Mouse (Mus musculus) adrenal gland, postnatal 10 days (tissue): Measurements from ENCODE around the gene Hoxa2. TPM values are rescaled to one million over a fixed set of nuclear protein-coding genes. Genes with fewer than 3 reads are reported as not detected.

Source experiments
- DNase-seq: peaks from one replicate; pipeline ENCODE4 v3.0.0; 2021; ENCODE audit warnings: mixed read lengths
- total RNA-seq, 2 experiments: library from RNA; stranded (reverse); gene quantifications; 2 replicates each; pipeline ENCODE4 v1.2.3; 2021

Hoxa2 gene
- total RNA-seq, 2 experiments from 2014 or later: 2.3 to 5.1 TPM

DNA sequence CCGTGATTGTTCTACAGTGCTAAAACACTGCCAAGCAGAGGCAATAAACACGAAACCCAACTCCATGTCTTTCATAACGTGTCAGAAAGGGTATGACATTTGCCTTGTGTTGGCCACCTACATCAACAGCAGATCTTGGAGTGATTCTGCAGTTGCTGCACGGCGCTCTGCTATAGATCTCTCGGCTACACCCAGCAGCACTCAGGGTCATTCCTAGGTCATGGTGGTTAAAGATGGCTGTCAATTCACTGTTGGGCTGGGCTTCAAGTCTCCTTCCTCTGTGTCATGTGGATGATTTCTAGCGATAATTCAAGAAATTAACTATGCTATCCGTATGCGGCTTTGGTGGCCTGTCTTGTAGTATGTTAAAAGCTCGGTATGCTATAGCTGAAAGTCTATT lies 26.1 kb downstream of the Hoxa2 start:
- DNase-seq: no peak

DNA sequence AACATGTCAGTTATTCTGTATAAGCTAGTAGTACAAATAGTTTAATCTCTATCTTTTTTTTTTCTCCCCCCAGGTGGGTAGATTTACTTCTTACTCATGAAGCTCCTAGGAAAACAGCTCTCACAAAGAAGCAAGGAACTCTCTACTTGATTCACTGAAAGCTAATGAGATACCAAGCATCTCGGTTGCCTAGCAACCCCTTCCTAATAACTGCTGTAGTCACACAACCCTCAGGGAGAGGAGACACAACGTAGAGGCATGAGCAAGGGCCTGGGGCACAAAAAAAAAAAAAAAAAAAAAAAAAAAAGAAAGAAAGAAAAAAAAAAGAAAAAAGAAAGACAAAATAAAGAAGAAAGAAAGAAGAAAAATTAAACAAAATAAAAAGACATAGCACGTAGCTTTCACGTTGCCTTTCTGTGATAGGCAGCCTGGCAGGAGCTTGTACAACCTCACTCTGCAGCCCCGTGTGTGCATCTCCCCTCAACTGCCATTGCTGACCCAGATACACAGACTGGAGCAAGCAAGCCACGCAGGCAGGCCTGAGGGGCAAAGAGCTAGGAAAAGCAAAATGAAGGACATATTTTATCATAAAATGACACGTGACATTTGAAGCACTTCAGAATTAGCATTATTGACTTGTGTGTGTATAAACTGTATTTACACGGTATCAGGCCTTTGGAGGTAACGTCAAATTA lies 26.6 kb downstream of the Hoxa2 start:
- no peak for DNase-seq

- no peak for DNase-seq
These were observed 41.0 kb downstream of the Hoxa2 start for GRCm38 (mm10) chr6:52123673-52124072.

- DNase-seq: no peak
These were observed 43.5 kb downstream of the Hoxa2 start for GRCm38 (mm10) chr6:52121173-52121572.

DNA sequence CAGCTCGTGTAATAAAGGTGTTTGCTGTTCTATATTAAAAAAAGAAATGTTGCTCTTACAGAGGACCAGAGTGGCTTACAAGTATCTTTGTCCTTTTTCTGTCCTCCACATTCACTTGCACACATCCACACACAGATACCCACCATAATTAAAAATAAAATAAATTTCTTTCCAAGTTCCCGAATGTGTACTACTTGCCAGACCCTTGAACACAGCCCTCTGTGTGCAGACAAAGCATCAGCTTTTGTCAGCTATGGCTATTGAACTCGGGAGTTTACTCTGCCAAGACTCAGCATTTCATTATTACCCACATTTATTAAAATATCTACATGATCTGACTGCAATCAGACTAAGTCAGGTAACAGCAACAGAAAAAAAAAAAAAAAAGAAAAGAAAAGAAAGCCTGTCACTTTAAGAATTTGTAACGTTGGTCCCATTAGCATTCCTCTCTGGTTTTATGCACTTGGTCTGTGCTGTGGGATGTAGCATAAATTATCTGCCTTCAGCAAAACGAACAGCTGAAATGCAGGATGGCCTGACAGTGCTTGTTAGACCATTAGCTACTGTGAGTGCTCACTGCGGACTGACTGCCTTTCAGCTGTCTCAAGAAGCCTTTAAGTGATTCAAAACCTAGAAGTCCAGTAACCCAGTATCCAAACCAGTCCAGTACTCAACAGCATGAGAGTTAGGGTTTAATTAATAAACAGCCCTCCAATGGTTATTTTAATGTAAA lies 45.6 kb downstream of the Hoxa2 start:
- no peak for DNase-seq

- DNase-seq: no peak
These were observed 48.7 kb downstream of the Hoxa2 start for GRCm38 (mm10) chr6:52115899-52116298.

Other genes starting within 250 kb of the Hoxa2 start
- gene Skap2, start 152.3 kb downstream of the Hoxa2 start, total RNA-seq: 10 to 100 TPM; 40.5 to 46.5 TPM
- gene Hoxa1, start 6.5 kb downstream of the Hoxa2 start, total RNA-seq: 1 to 10 TPM in 1 of 2 experiments, under 1 TPM in 1; 0.91 to 1.2 TPM
- under 1 TPM; 0.27 to 0.94 TPM for gene 5730596B20Rik, start 12.7 kb upstream of the Hoxa2 start, total RNA-seq
- gene Hoxa4, start 26.9 kb upstream of the Hoxa2 start, total RNA-seq: 10 to 100 TPM in 1 of 2 experiments, 1 to 10 TPM in 1; 8.0 to 11.4 TPM
- 10 to 100 TPM; 28.0 to 28.2 TPM for gene Hoxa5, start 39.8 kb upstream of the Hoxa2 start, total RNA-seq
- gene Hoxa6, start 43.9 kb upstream of the Hoxa2 start, total RNA-seq: 1 to 10 TPM; 4.8 to 8.6 TPM
- gene Hoxa3, start 48.5 kb upstream of the Hoxa2 start, total RNA-seq: 10 to 100 TPM in 1 of 2 experiments, 1 to 10 TPM in 1; 5.9 to 13.5 TPM
- 1 to 10 TPM in 1 of 2 experiments, under 1 TPM in 1; 0.91 to 1.5 TPM for gene Gm28308, start 48.5 kb upstream of the Hoxa2 start, total RNA-seq
- gene Hoxa7, start 57.0 kb upstream of the Hoxa2 start, total RNA-seq: 10 to 100 TPM; 21.5 to 26.6 TPM
- gene Hoxa9, start 66.3 kb upstream of the Hoxa2 start, total RNA-seq: 1 to 10 TPM; 3.0 to 4.4 TPM
- 1 to 10 TPM in 1 of 2 experiments, under 1 TPM in 1; 0.42 to 1.5 TPM for gene Hoxa10, start 76.0 kb upstream of the Hoxa2 start, total RNA-seq
- gene Hoxa11, start 81.0 kb upstream of the Hoxa2 start, total RNA-seq: not detected
- gene Hoxa13, start 96.0 kb upstream of the Hoxa2 start, total RNA-seq: not detected
- not detected for gene Evx1, start 148.7 kb upstream of the Hoxa2 start, total RNA-seq